Mouse (Mus musculus) forebrain, embryonic 12.5 days (tissue): Measurements from ENCODE around the gene Arpp19. TPM values are rescaled to one million over a fixed set of nuclear protein-coding genes. Genes with fewer than 3 reads are reported as not detected.
A peak's percentile ranks its signal among the peaks of the same experiment; 100 is the strongest.

Experiments used
- ATAC-seq: fragments of 200-750 bp; cut with Nextera tagmentation; 2 replicates; pipeline ENCODE4 v1.8.0; 2017; ENCODE audit warnings: moderate TSS enrichment; ENCODE audit not compliant: low FRiP score
- H3K27ac ChIP-seq: fragments of 300-500 bp; sonication (generic); 2 replicates; pipeline ENCODE4 v1.5.1; 2016; ENCODE audit warnings: mild to moderate bottlenecking
- H3K27me3 ChIP-seq: fragments of 300-500 bp; sonication (generic); 2 replicates; pipeline ENCODE4 v1.6.1; 2016; ENCODE audit warnings: mild to moderate bottlenecking
- H3K36me3 ChIP-seq: fragments of 300-500 bp; sonication (generic); replicated peaks from 2 replicates; pipeline ENCODE4 v1.6.1; 2016; ENCODE audit warnings: mild to moderate bottlenecking
- H3K4me1 ChIP-seq: fragments of 300-500 bp; sonication (generic); 2 replicates; pipeline ENCODE4 v1.6.1; 2016
- H3K4me2 ChIP-seq: fragments of 300-500 bp; sonication (generic); 2 replicates; pipeline ENCODE4 v1.6.1; 2016; ENCODE audit warnings: mild to moderate bottlenecking, moderate library complexity
- H3K4me3 ChIP-seq: fragments of 300-500 bp; sonication (generic); replicated peaks from 2 replicates; pipeline ENCODE4 v1.5.1; 2016; ENCODE audit warnings: mild to moderate bottlenecking
- H3K9ac ChIP-seq: fragments of 300-500 bp; sonication (generic); 2 replicates; pipeline ENCODE4 v1.6.1; 2016; ENCODE audit warnings: mild to moderate bottlenecking
- H3K9me3 ChIP-seq: fragments of 300-500 bp; sonication (generic); 2 replicates; pipeline ENCODE4 v1.6.1; 2016
- WGBS: fragments of 180-500 bp; shearing (Covaris S2); methylation state at CpG from one replicate; pipeline ENCODE4 v1.1.7; 2016; 5-methylcytosine and 5-hydroxymethylcytosine counted together
- polyA plus RNA-seq: library from polyadenylated mRNA; unstranded; fragments of >200 nt; fragmentation: Nextera tagmentation; extraction: Ambion mirVana; gene quantifications from 2 replicates; pipeline ENCODE4 v1.2.1, GENCODE M21; 2016

Gene Arpp19
- polyA plus RNA-seq, 1 experiment from 2014 or later = 321 TPM

GRCm38 (mm10) chr9:75085242-75085824 lies 47.9 kb downstream of the Arpp19 start:
- no peaks in the 10 kb centered on the region for H3K36me3 ChIP-seq
- no peaks in the 10 kb centered on the region; the same call in 1 of the 2 replicates for H3K4me1 ChIP-seq
- no peak overlapping the region for H3K4me2 ChIP-seq
- H3K9ac ChIP-seq = no peak overlapping the region
- no peaks in the 10 kb centered on the region for H3K9me3 ChIP-seq
- ATAC-seq = peak; percentile 74
- 39% methylated on average over 5 of the region's 5 CpGs for WGBS
- 0 out of 2 replicates have a peak overlapping the region, but pooled peaks have one; percentile 15 for H3K27ac ChIP-seq
- no peaks in the 10 kb centered on the region for H3K27me3 ChIP-seq
- H3K4me3 ChIP-seq = no peak overlapping the region

- Histone ChIP-seq H3K36me3 (no peaks in the 10 kb centered on the region), H3K4me1 (no peaks in the 10 kb centered on the region; the same call in 1 of the 2 replicates), H3K4me3 (no peak overlapping the region), H3K27me3 (no peaks in the 10 kb centered on the region), H3K27ac (no peak overlapping the region), H3K4me2 (no peak overlapping the region), H3K9ac (no peak overlapping the region), H3K9me3 (no peaks in the 10 kb centered on the region)
- ATAC-seq = no peak
- 70% methylated on average over 2 of the region's 2 CpGs for WGBS
Observed at GRCm38 (mm10) chr9:75087823-75088222, 50.4 kb downstream of the Arpp19 start.

GRCm38 (mm10) chr9:75089285-75089684 lies 51.9 kb downstream of the Arpp19 start:
- Histone ChIP-seq H3K27ac (no peak overlapping the region), H3K9me3 (no peaks in the 10 kb centered on the region)

GRCm38 (mm10) chr9:75092134-75092533 lies 54.7 kb downstream of the Arpp19 start:
- H3K27me3 ChIP-seq = no peaks in the 10 kb centered on the region
- 84% methylated on average over 1 of the region's 1 CpGs for WGBS
- H3K9ac ChIP-seq = no peak overlapping the region
- no peaks in the 10 kb centered on the region for H3K36me3 ChIP-seq
- H3K9me3 ChIP-seq = no peaks in the 10 kb centered on the region
- H3K4me1 ChIP-seq = no peaks in the 10 kb centered on the region; the same call in 1 of the 2 replicates
- no peak overlapping the region for H3K4me2 ChIP-seq
- H3K27ac ChIP-seq = no peak overlapping the region
- no peak overlapping the region for H3K4me3 ChIP-seq
- no peak for ATAC-seq

More at GRCm38 (mm10) chr9:75089285-75089684, 51.9 kb downstream of the Arpp19 start:
- WGBS = 87% methylated on average over 3 of the region's 3 CpGs
- Histone ChIP-seq H3K4me2 (no peak overlapping the region), H3K4me1 (no peaks in the 10 kb centered on the region; the same call in 1 of the 2 replicates), H3K4me3 (no peak overlapping the region), H3K9ac (no peak overlapping the region), H3K36me3 (no peaks in the 10 kb centered on the region), H3K27me3 (no peaks in the 10 kb centered on the region)
- ATAC-seq = no peak

- no peaks in the 10 kb centered on the region; the same call in 1 of the 2 replicates for H3K4me1 ChIP-seq
- WGBS = 88% methylated on average over 3 of the region's 3 CpGs
- no peak overlapping the region for H3K4me3 ChIP-seq
- no peak overlapping the region for H3K27ac ChIP-seq
- no peak overlapping the region for H3K4me2 ChIP-seq
- no peaks in the 10 kb centered on the region for H3K9me3 ChIP-seq
- H3K9ac ChIP-seq = no peak overlapping the region
- H3K36me3 ChIP-seq = no peaks in the 10 kb centered on the region; the same call in none of the 2 replicates
- no peak for ATAC-seq
- no peaks in the 10 kb centered on the region for H3K27me3 ChIP-seq
Observed at GRCm38 (mm10) chr9:75094762-75095161, 57.3 kb downstream of the Arpp19 start.

- no peak overlapping the region for H3K4me2 ChIP-seq
- H3K27ac ChIP-seq = no peak overlapping the region
- no peak overlapping the region for H3K9ac ChIP-seq
- no peaks in the 10 kb centered on the region; the same call in none of the 2 replicates for H3K36me3 ChIP-seq
- no peak overlapping the region for H3K4me3 ChIP-seq
- no peaks in the 10 kb centered on the region for H3K27me3 ChIP-seq
- ATAC-seq = no peak
- 94% methylated on average over 9 of the region's 9 CpGs for WGBS
- H3K9me3 ChIP-seq = no peaks in the 10 kb centered on the region
- H3K4me1 ChIP-seq = peaks cover 3% of the 10 kb centered on the region; the same call in 1 of the 2 replicates
Observed at GRCm38 (mm10) chr9:75098937-75099336, 61.5 kb downstream of the Arpp19 start.

- no peaks in the 10 kb centered on the region for H3K27me3 ChIP-seq
- H3K9ac ChIP-seq = no peak overlapping the region
- H3K4me1 ChIP-seq = peaks cover 8% of the 10 kb centered on the region; the same call in 1 of the 2 replicates
- no peak overlapping the region for H3K4me3 ChIP-seq
- no peaks in the 10 kb centered on the region; the same call in none of the 2 replicates for H3K36me3 ChIP-seq
- no peak overlapping the region for H3K27ac ChIP-seq
- ATAC-seq = no peak
- 91% methylated on average over 8 of the region's 8 CpGs for WGBS
- H3K9me3 ChIP-seq = no peaks in the 10 kb centered on the region
- H3K4me2 ChIP-seq = no peak overlapping the region
Observed at GRCm38 (mm10) chr9:75100157-75100781, 62.9 kb downstream of the Arpp19 start.

- Histone ChIP-seq H3K27me3 (no peaks in the 10 kb centered on the region), H3K27ac (no peak overlapping the region), H3K9ac (no peak overlapping the region), H3K4me1 (peaks cover 8% of the 10 kb centered on the region; the same call in 1 of the 2 replicates), H3K4me2 (no peak overlapping the region), H3K4me3 (no peak overlapping the region), H3K36me3 (no peaks in the 10 kb centered on the region; the same call in none of the 2 replicates), H3K9me3 (no peaks in the 10 kb centered on the region)
- ATAC-seq = no peak
Observed at GRCm38 (mm10) chr9:75102131-75102530, 64.7 kb downstream of the Arpp19 start.

Other genes with a start within 250 kb of the Arpp19 start
- 2.7 TPM in 2 replicates for gene Onecut1, start 175.7 kb upstream of the Arpp19 start, polyA plus RNA-seq
- 30.9 and 34.1 TPM in 2 replicates for gene Fam214a, start 84.7 kb upstream of the Arpp19 start, polyA plus RNA-seq
- 36.8 and 45.9 TPM in 2 replicates for gene Myo5a, start 33.4 kb downstream of the Arpp19 start, polyA plus RNA-seq
- 0.63 and 1.3 TPM in 2 replicates for gene Myo5c, start 194.4 kb downstream of the Arpp19 start, polyA plus RNA-seq